Mouse (Mus musculus) kidney, embryonic 16.5 days (tissue): ENCODE measurements at regions not wholly inside any gene's neighbourhood (a gene's known extent, or its start where the extent isn't known, plus 50 kb on each side); places are given as distances from the start of the nearest gene placed in this dataset.
A peak's percentile ranks its signal among the peaks of the same experiment; 100 is the strongest.

Experiments
- ATAC-seq: fragments of 200-750 bp; cut with Nextera tagmentation; 2 replicates; pipeline ENCODE4 v1.8.0; 2017; ENCODE audit warnings: moderate TSS enrichment; ENCODE audit not compliant: low FRiP score, low TSS enrichment
- H3K27ac ChIP-seq: fragments of 300-500 bp; sonication (generic); 2 replicates; pipeline ENCODE4 v1.5.1; 2014; ENCODE audit warnings: low read length
- H3K27me3 ChIP-seq: fragments of 300-500 bp; sonication (generic); 2 replicates; pipeline ENCODE4 v1.6.1; 2014; ENCODE audit warnings: low read length, control low read depth, mixed read lengths; ENCODE audit not compliant: insufficient read depth
- H3K36me3 ChIP-seq: fragments of 300-500 bp; sonication (generic); 2 replicates; pipeline ENCODE4 v1.6.1; 2014; ENCODE audit warnings: low read length, control low read depth, mixed read lengths; ENCODE audit not compliant: insufficient read depth
- H3K4me1 ChIP-seq: fragments of 300-500 bp; sonication (generic); 2 replicates; pipeline ENCODE4 v1.6.1; 2014; ENCODE audit warnings: low read length, control low read depth, mixed read lengths; ENCODE audit not compliant: insufficient read depth
- H3K4me2 ChIP-seq: fragments of 300-500 bp; sonication (generic); replicated peaks from 2 replicates; pipeline ENCODE4 v1.6.1; 2014; ENCODE audit warnings: low read depth, low read length
- H3K4me3 ChIP-seq: fragments of 300-500 bp; sonication (generic); 2 replicates; pipeline ENCODE4 v1.5.1; 2014; ENCODE audit warnings: mild to moderate bottlenecking, low read length
- H3K9ac ChIP-seq: fragments of 300-500 bp; sonication (generic); replicated peaks from 2 replicates; pipeline ENCODE4 v1.6.1; 2014; ENCODE audit warnings: low read length
- H3K9me3 ChIP-seq: fragments of 300-500 bp; sonication (generic); 2 replicates; pipeline ENCODE4 v1.6.1; 2016; ENCODE audit warnings: low read length, control low read depth
- WGBS: fragments of 180-500 bp; shearing (Covaris S2); extraction: QIAGEN DNeasy Blood & Tissue Kit; methylation state at CpG from one replicate; pipeline ENCODE4 v1.1.7; 2014; 5-methylcytosine and 5-hydroxymethylcytosine counted together

DNA sequence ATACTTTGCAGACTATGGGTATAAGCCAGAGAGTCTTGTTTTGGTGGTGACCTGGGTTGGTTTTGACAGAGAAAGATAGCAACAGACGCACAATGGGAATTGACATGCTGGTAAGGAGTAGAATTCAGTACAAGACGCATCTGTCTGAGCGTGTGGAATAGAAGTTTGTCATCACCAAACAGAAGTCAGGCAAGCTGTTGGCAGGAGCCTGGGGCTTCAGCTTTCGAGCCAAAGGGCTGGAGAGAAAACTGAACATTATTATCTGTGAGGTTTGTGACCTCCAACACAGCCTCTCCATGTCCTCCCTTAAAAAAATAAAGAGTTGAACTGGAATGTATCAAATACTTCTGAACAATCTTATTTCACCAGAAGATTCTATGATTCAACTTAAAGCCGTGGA is 75.4 kb upstream of the Srd5a3 start:
- H3K4me3 ChIP-seq, result no peak overlapping the region
- H3K27me3 ChIP-seq, result no peaks in the 10 kb centered on the region
- no peak overlapping the region for H3K4me2 ChIP-seq
- no peaks in the 10 kb centered on the region for H3K36me3 ChIP-seq
- H3K4me1 ChIP-seq, result peaks cover 7% of the 10 kb centered on the region; the same call in 1 of the 2 replicates
- no peak for ATAC-seq
- H3K27ac ChIP-seq, result no peak overlapping the region
- WGBS, result 87% methylated on average over 5 of the region's 5 CpGs
- H3K9ac ChIP-seq, result no peak overlapping the region
- no peaks in the 10 kb centered on the region for H3K9me3 ChIP-seq

DNA sequence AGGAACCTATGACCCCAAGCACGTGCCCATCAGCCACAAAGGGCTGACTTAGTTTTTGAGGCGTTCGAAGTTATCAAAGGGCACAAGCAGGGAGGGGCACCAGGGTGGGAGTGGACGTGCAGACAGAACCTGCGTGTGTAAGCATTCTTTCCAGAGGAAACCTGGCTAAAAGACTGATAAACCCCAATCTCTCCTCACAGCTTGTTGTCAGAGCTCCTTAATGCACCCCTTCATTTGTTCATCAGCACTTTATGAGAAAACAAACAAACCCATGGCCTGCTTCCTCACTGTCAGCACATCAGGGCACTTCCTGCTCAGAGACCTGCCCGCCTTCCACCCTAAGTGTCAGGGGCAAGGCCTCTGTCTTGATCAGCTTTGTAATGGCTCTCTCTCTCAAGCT is 76.6 kb upstream of the Srd5a3 start:
- H3K9ac ChIP-seq, result no peak overlapping the region
- H3K9me3 ChIP-seq, result no peaks in the 10 kb centered on the region
- no peaks in the 10 kb centered on the region for H3K27me3 ChIP-seq
- H3K4me3 ChIP-seq, result no peak overlapping the region
- ATAC-seq, result no peak
- WGBS, result 45% methylated on average over 6 of the region's 6 CpGs
- no peak overlapping the region for H3K4me2 ChIP-seq
- H3K36me3 ChIP-seq, result no peaks in the 10 kb centered on the region
- H3K27ac ChIP-seq, result no peak overlapping the region
- peaks cover 7% of the 10 kb centered on the region; the same call in 1 of the 2 replicates for H3K4me1 ChIP-seq

DNA sequence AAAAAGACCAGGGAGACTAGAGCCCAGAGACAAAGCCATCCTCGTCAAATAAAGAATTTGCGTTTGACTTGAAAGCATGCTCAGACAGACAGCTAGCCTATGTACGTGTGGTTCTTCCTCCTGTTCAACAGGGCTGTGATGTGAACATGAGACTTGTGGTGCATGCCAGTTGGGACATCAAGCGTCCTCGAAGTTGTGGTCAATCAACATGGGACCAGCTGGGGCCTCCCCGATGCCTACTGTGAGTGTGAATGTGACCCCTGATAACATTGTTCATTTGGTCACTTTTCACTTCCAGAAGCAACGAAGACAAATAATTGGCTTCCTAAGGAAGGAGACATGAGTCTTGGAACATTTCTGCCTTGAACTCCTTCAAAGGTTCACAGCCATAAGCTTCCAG is 79.8 kb upstream of the Kdr start:
- Histone ChIP-seq H3K4me3 (no peak overlapping the region), H3K36me3 (no peaks in the 10 kb centered on the region), H3K4me1 (peaks cover 4% of the 10 kb centered on the region; the same call in 1 of the 2 replicates), H3K27me3 (no peaks in the 10 kb centered on the region), H3K4me2 (no peak overlapping the region), H3K9me3 (no peaks in the 10 kb centered on the region), H3K27ac (no peak overlapping the region), H3K9ac (no peak overlapping the region)
- ATAC-seq, result no peak
- WGBS, result 79% methylated on average over 7 of the region's 7 CpGs

DNA sequence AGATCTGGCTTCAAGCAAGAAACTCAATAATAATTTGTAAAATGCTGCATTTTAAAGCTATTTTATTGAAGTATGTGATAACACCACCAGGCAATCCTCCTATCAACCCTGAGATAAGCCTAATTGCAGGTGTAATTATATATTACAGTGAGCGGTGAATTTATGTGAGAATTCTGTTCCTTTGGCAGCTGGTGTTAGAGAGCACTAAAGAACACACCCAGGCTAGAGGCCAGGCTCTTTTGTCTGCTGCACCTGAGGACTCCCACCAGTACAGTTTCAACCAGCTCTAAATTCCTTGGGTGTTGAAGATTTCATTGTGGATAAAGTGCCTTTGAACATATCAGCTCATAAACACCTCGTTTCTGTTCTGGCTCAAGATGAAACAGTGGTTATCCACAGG is 77.6 kb upstream of the Kdr start:
- Histone ChIP-seq H3K9me3 (no peaks in the 10 kb centered on the region), H3K4me3 (no peak overlapping the region), H3K36me3 (no peaks in the 10 kb centered on the region), H3K9ac (no peak overlapping the region), H3K4me1 (peaks cover 4% of the 10 kb centered on the region; the same call in 1 of the 2 replicates), H3K27me3 (no peaks in the 10 kb centered on the region), H3K4me2 (no peak overlapping the region), H3K27ac (no peak overlapping the region)
- ATAC-seq, result no peak
- 80% methylated on average over 2 of the region's 2 CpGs for WGBS

DNA sequence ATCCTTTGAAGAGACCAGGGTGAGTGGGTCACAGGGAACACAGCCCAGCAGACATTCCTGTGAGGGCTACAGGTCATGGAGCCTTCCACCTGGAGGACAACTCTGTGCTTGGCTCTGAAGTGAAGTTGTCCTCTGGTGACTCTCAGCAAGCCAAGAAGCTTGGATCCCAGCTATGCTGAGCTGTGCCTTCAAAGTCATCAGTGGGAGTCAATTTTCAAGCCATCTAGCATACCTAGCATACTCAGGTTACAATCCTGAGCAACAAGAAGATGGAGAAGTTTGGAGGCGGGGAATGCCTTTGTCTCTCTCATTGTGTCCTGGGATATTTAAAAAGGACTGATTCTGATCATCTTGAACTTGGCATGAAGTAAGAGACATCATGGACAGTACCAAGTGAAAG is 74.5 kb upstream of the Kdr start:
- H3K9ac ChIP-seq, result no peak overlapping the region
- H3K27me3 ChIP-seq, result no peaks in the 10 kb centered on the region
- H3K27ac ChIP-seq, result no peak overlapping the region
- H3K4me2 ChIP-seq, result no peak overlapping the region
- H3K4me1 ChIP-seq, result peaks cover 4% of the 10 kb centered on the region; the same call in 1 of the 2 replicates
- WGBS, result 90% methylated on average over 1 of the region's 1 CpGs
- no peaks in the 10 kb centered on the region for H3K9me3 ChIP-seq
- ATAC-seq, result no peak
- no peaks in the 10 kb centered on the region for H3K36me3 ChIP-seq
- H3K4me3 ChIP-seq, result no peak overlapping the region

DNA sequence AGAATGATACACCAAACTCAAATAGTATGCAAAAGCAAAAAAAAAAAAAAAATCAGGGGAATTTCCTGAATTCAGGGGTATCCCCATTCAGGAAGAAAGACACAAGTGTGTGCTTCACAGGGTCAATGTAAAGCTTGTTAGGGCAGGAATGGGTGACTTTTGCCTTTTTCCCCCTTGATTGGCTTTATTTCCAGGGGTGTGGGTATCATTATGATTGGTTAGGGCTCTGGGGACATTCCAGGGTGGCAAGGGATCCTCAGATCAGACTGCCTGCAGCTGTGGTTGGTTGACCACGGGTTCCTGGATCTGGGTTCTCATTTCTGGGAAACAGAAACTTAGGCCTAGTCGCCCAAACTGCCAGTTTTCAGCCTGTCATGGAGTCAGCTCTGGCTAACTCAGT is 73.4 kb upstream of the Kdr start:
- no peak for ATAC-seq
- H3K27me3 ChIP-seq, result no peaks in the 10 kb centered on the region
- H3K4me2 ChIP-seq, result no peak overlapping the region
- H3K27ac ChIP-seq, result no peak overlapping the region
- no peaks in the 10 kb centered on the region for H3K9me3 ChIP-seq
- WGBS, result 91% methylated on average over 2 of the region's 2 CpGs
- no peak overlapping the region for H3K9ac ChIP-seq
- no peaks in the 10 kb centered on the region for H3K36me3 ChIP-seq
- H3K4me1 ChIP-seq, result peaks cover 4% of the 10 kb centered on the region; the same call in 1 of the 2 replicates
- no peak overlapping the region for H3K4me3 ChIP-seq

DNA sequence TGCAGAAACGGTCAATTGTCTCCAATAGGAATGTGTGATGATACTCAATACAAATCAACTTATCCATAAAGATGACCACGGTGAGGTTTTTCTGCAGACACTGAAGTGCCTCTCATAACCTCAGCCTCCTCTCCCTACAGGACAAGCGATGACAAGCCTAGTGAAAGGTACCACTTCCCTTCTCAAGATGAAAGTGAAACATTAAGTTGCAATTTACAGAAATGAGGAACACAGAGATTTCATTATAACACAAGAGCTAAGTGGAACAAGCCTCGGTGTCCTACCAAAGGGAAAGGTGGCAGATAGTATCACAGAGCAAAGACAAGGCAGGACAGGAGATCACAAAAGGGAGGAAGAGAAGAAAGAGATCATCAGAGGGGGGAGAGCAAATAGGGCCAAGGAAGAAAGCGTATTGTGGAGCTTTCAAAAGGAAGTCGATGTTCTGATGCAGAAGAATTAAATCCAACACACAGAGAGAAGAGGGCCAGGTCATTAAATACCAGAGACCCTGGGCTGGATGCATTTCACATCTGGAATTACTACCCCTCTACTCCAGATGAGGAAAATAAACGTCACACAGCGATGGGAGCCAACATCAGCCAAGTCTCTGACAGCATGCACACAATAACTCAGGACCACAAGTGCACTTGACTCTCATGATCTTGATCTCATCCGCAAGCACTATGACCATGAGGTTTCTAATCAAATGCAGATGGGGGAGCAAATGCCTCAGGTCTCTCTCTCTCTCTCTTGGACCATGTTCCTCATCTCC is 70.0 kb upstream of the Kdr start:
- Histone ChIP-seq H3K4me2 (no peak overlapping the region), H3K36me3 (no peaks in the 10 kb centered on the region), H3K4me1 (peaks cover 4% of the 10 kb centered on the region; the same call in 1 of the 2 replicates), H3K27ac (no peak overlapping the region), H3K27me3 (no peaks in the 10 kb centered on the region), H3K4me3 (no peak overlapping the region), H3K9ac (no peak overlapping the region), H3K9me3 (no peaks in the 10 kb centered on the region)
- WGBS, result 77% methylated on average over 9 of the region's 9 CpGs
- ATAC-seq, result no peak

DNA sequence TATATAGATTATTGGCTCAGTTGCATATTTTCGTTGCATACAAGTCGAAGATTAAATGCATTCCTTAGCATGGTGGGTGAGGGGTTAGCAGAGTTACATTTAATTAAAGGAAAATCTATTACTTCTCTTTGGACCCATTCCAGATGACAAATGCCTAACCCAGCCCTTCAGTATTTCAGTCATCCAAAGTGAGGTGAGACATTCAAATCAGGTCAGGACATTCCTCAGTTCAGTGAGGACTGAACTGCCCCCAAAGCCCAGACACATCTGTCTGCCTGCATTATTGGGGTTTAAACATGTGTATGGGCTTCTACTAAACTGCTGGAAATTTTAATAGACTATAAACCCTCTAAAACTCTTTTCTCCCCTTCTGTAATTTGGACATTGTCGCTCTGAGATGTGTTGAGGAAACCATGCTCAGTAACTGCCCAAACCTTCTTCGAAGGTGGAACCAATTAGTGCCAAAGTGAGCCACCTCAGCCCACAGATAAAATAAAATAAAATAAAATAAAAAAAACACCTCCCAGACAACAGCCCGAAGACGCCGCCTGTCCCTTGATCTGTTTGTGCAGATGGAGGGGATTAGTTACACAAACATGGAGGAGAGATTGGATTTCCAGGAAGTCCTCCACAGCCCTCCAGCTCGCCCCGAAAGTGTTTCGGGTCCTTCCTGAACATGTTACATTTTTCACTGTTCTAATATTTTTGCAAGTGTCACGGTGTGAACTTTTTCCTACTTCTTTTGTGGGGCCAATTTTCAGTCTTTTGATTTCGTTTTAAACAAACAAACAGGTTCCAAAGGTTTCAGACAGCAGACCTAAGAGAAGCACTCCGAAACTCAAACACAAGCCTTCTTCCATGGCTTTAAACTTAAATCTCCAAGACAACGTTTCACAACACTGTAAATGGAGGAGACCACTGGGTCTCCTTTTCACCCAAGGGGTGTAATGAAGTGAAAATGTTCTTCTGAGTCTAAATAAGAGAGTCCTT is 65.6 kb upstream of the Kdr start:
- no peak overlapping the region for H3K27ac ChIP-seq
- H3K4me3 ChIP-seq, result no peak overlapping the region
- H3K4me1 ChIP-seq, result peaks cover 4% of the 10 kb centered on the region; the same call in 1 of the 2 replicates
- H3K9ac ChIP-seq, result no peak overlapping the region
- 35% methylated on average over 14 of the region's 14 CpGs for WGBS
- ATAC-seq, result no peak
- H3K36me3 ChIP-seq, result no peaks in the 10 kb centered on the region
- H3K4me2 ChIP-seq, result peak overlapping the region; percentile 13; the same call in 1 of the 2 replicates
- no peaks in the 10 kb centered on the region; the same call in 1 of the 2 replicates for H3K9me3 ChIP-seq
- no peaks in the 10 kb centered on the region for H3K27me3 ChIP-seq

DNA sequence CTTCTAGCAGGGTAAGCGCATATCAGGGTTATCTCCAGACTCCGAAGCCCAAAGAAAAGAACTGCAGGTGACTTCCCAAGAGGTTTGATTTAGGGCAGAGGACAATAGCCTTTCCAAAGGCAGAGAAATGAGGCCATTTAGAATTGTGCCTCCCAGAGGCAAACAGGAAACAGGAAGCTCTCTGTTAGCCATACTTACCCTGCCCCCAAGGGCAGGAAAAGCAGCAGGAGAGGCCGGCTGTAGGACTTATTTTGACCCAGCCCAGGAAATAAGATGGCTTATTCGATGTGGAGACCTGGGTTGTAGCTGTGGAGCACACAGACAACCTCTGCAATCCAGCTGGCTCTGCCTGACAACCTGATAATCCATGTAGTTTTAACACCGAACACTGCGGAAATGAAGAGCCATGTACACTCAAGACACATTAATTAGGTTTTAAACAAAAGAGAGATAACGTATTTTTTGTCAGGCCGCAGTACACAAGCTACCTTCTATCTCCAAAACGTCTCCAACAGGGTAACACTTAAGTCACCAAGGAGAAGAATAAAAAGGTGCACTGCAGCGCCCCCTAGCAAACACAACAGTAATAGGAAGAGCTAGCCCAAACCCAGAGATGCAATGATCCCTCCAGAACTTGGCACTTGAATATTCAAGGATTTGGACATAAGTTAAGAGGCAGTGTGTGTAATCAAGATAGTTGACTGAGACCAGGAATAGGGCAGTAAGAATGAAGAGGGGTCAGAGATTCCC is 62.4 kb upstream of the Kdr start:
- Histone ChIP-seq H3K4me3 (no peak overlapping the region), H3K4me2 (no peak overlapping the region), H3K4me1 (peaks cover 4% of the 10 kb centered on the region; the same call in 1 of the 2 replicates), H3K27ac (no peak overlapping the region), H3K9ac (no peak overlapping the region), H3K36me3 (no peaks in the 10 kb centered on the region), H3K9me3 (peaks cover 3% of the 10 kb centered on the region), H3K27me3 (no peaks in the 10 kb centered on the region)
- WGBS, result 70% methylated on average over 10 of the region's 10 CpGs
- ATAC-seq, result 0 out of 2 replicates have a peak, but pooled peaks have one; percentile 6
